Mouse (Mus musculus) hematopoietic stem cell, adult 5-6 weeks (primary cell): Measurements from ENCODE around the gene Oaf. TPM values are rescaled to one million over a fixed set of nuclear protein-coding genes. Genes with fewer than 3 reads are reported as not detected.

Source experiments
- ATAC-seq, 2 experiments: fragments of 125-278 bp in 1 of 2; replicated peaks in 1 of 2; 2 replicates each; pipeline ENCODE4 v1.8.0; 2016 to 2017; ENCODE audit warnings: inconsistent platforms in 2 of 2, mild to moderate bottlenecking in 2 of 2, moderate number of reproducible peaks in 2 of 2, low read depth in 1 of 2, moderate TSS enrichment in 1 of 2; ENCODE audit not compliant: low FRiP score in 2 of 2, poor library complexity in 2 of 2, severe bottlenecking in 2 of 2, insufficient read depth in 1 of 2, low TSS enrichment in 1 of 2
- total RNA-seq: library from RNA; stranded (forward); fragments of 172-1452, 232-1000 nt; gene quantifications from 2 replicates; pipeline ENCODE4 v1.2.3, GENCODE M21; 2017

Oaf gene
- total RNA-seq, 1 experiment from 2014 or later: 1.7 TPM

- ATAC-seq: no peak
Observed at GRCm38 (mm10) chr9:43191561-43191960, 48.1 kb downstream of the Oaf start.

GRCm38 (mm10) chr9:43189021-43189356 lies 50.7 kb downstream of the Oaf start:
- ATAC-seq: no peak

- no peak for ATAC-seq
Observed at GRCm38 (mm10) chr9:43188309-43189020, 51.2 kb downstream of the Oaf start.

GRCm38 (mm10) chr9:43179614-43180013 lies 60.1 kb downstream of the Oaf start:
- no peak for ATAC-seq

- no peak for ATAC-seq
Observed at GRCm38 (mm10) chr9:43178172-43178571, 61.5 kb downstream of the Oaf start.

Other genes starting within 250 kb of the Oaf start
- gene Arhgef12, start 132.7 kb downstream of the Oaf start, total RNA-seq: 15.0 and 16.6 TPM in 2 replicates
- 0.40 and 0.75 TPM in 2 replicates for gene Tmem136, start 123.3 kb downstream of the Oaf start, total RNA-seq
- gene Pou2f3, start 29.5 kb downstream of the Oaf start, total RNA-seq: not detected in 2 replicates
- not detected in 2 replicates for gene Trim29, start 70.9 kb upstream of the Oaf start, total RNA-seq